Mouse (Mus musculus) liver, embryonic 14.5 days (tissue): Measurements from ENCODE around the gene Mptx1.

Experiments
- CTCF ChIP-seq: IDR thresholded peaks from 2 replicates; pipeline ENCODE4 v1.5.1; 2016; ENCODE audit warnings: antibody characterized with exemption, low read depth, control low read depth
- EP300 ChIP-seq: IDR thresholded peaks from 2 replicates; pipeline ENCODE4 v1.6.1; 2016; ENCODE audit warnings: antibody characterized with exemption, low read depth

GRCm38 (mm10) chr1:174373799-174374198, 43.5 kb downstream of the Mptx1 start:
- TF ChIP-seq CTCF = no peak
- TF ChIP-seq EP300 = no peak
